Mouse (Mus musculus) ovary, postnatal 14 days (tissue): ENCODE measurements around the gene Cnbp.

ENCODE experiments used
- DNase-seq: peaks from one replicate; pipeline ENCODE4 v3.0.0; 2022; ENCODE audit warnings: low spot score

Gene Cnbp

GRCm38 (mm10) chr6:87850900-87851614 is at the start of gene Cnbp:
Gene Cnbp (minus strand): TSS chr6:87851106.
- peak; percentile 95 for DNase-seq

DNA sequence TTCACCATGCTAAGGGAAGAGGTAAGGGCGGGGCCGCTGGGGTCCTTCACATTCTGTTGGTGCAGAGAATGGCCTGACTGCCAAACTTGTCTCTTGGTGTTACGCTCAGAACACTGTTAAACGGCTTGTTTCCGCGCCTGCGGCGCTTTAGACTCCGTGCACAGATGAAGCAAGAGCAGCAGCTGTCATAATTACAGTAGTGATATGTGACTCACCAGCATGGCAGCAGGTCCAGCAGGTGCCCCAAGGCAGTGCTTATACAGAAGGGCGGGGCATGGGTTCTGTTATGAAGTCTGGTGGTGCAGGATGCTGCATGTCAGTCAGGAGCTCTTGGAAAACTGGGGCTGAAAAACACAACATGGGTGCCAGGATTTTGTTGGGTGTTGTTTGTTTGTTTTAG is 47.1 kb upstream of the Cnbp start:
- no peak for DNase-seq

DNA sequence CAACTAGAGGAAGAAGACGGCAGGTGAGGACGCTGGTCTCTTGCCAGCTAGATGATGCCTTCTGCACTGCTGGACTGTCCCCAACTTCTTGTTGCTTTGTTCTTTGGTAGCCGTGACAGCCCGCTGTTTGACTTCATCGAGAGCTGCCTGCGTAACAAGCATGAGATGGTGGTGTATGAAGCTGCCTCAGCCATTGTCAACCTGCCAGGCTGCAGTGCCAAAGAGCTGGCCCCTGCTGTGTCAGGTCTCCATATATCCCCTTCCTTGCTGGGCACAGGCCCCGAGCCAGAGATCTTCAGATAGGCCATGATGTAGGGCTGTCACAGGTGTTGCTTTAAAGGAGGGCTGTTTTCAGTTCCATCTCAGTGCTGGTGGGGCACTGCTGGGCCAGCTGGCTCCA is 43.0 kb upstream of the Cnbp start:
- DNase-seq: no peak

DNA sequence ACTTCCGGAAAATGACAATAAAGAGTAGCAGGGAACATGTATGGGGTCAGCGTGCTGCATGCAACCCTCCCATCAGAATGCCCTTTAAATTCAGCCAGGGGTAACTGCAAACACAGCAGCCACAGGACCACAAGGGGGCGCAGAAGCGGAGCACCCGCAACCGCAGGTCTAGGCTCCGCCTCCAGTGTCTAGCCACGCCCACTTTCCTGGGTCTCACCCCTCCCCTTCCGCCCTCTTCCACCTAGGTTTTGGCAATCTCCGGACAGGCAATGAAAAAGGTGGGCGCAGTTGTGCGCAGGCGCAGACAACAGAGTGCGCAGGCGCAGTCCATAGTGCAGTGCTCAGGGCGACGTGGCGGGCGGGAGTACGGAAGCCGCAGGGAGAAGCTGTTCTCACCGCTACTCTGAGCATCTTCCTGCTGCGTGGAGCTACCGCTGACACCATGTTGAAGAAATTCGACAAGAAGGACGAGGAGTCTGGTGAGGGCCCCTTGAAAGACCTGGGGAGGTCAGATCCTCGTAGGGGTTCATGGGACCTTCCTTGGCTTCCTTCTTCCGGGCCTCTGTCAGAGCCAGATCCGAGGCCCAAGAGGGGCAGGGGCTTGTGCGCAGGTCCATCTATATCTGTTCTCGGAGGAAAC is 36.8 kb upstream of the Cnbp start, which contains the start of gene Copg1:
Gene Copg1, plus strand, starts transcription at position 221 of the 640 bp plus-strand sequence.
- peak; percentile 100 for DNase-seq

DNA sequence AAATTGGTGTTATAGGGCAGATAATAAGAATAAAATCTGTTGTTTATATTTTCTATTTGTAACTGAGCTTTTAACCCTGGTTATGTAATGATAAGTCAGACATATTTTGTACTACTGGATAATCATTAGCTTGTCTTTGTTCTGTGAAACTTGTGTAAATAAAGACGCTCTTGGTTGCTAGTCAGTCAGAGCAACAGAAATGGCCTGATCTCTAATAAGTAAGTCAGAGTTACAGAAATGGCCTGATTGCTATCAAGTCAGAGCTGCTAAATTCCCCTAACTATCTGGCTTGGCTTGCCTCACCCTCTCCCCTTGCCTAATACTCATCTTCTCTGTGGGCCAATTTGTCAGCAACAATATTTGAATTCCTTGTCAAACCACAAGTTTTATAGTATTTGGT is 35.8 kb upstream of the Cnbp start:
- DNase-seq: no peak

- no peak for DNase-seq
Observed at GRCm38 (mm10) chr6:87882816-87883215, 31.9 kb upstream of the Cnbp start.

DNA sequence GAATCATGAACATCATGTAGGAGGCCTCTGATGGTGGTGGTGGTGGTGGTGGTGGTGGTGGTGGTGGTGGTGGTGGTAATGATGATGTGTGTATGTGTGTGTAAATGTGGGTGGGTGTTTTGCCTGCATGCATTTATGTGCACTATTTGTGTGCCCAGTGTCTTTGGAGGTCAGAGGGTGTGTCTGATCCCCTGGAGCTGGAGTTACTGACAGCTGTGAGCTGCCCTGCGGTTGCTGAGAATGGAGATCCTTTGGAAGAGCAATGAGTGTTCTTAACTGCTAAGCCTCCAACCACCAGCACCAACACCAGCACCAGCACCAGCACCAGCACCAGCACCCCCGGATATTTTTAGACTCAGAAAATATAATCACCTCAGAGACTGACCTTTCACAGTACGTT is 31.3 kb upstream of the Cnbp start:
- no peak for DNase-seq

GRCm38 (mm10) chr6:87879628-87880027 is 28.7 kb upstream of the Cnbp start:
- no peak for DNase-seq

DNA sequence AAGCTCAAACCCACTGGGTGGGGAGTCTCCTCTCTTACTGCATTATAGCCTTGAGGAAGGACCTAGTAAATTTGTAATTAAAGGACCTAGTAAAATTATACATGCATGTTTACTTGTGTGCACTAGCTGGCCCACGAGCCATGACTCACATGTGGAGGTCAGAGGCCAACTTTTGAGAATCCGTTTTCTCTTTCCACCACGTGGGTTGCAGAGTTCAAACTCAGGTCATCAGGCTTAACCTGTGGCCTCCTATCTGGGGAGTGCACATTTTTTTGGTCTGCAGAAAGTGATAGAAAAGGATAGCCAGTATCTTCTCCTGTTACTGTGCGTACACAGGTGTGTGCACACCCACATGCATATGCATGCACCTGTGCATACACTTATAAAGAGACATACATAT is 28.1 kb upstream of the Cnbp start:
- DNase-seq: no peak

DNA sequence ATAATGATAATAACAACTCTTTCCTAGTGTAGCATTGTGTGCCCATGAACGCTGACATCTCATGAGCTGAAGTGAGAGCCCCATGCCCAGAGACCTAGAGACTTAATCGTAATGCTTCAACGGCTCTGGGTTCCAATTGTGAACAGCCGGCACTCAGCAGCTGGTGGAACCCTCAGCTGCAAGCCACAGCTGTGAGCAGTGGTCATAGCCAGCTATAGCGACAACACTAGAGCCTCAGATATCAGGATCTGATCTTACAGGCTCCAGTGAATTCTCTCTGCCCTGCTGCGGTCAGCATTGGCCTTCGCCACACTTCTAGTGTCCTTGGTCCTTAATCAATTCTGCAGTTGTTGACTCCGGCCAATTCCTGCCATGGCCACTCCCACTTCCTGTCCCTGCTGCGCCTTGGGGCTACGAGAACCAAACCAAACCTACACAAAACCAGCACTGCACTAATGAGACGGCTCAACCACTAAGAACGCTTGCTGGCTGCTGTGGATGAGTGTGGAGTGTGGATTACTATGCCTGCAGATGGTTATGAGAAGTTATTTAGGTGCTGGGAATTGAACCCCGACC is 25.2 kb upstream of the Cnbp start:
- no peak for DNase-seq

DNA sequence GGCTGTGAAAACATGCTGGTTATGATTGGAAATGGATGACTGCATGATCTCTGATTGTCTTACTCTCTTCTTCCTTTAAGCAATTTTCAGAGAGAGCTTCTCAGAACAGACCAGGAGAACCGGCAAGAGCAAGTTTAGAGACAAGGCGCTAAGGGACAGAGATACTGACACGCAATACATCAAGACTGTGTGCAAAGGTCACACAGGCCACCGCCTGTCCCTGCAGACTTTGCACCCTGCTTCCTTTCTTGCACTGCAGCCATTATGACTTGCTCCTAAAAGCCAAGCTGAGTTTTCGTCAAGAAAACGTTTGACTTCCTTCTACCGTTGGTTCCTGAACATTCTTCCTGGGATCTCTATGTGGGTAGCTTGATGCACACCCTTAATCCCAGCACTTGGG is 24.7 kb upstream of the Cnbp start:
- no peak for DNase-seq

GRCm38 (mm10) chr6:87875083-87875482 is 24.2 kb upstream of the Cnbp start:
- no peak for DNase-seq

DNA sequence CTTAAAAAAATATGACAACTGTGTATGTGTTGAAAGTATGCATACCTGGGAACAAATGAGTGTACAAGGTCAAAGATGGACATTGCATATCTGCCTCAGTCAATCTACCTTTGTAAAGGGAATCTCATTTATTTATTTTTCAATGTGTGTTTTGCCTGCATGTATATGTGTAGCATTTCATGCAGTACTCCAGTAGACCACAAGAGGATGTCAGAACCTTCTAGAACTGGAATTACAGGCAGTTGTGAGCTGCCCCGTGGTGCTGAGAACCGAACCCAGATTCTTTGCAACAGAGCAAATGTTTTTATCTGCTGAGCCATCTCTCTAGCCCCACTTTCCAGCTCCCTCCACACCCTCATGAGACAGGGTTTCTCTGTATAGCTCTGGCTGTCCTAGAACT is 23.1 kb upstream of the Cnbp start:
- DNase-seq: no peak

DNA sequence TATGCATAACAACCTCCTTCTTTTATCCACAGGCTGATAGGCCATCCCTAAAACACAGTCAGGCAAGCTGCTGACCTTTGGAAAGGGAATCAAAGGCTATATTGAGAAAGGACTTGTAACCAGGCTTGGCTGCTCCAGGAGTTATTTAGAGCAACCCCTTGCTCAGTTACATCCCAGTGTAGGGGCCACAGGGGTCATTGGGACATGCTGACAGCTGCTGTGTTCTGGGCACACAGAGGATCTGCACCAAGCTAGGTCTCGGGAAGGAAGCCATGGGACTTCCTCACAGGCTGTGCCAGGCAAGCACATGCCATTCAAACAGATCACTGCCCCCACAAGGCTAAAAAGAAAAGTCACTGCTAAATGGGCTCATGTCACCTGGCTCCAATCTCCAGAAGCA is 22.2 kb upstream of the Cnbp start:
- DNase-seq: no peak

DNA sequence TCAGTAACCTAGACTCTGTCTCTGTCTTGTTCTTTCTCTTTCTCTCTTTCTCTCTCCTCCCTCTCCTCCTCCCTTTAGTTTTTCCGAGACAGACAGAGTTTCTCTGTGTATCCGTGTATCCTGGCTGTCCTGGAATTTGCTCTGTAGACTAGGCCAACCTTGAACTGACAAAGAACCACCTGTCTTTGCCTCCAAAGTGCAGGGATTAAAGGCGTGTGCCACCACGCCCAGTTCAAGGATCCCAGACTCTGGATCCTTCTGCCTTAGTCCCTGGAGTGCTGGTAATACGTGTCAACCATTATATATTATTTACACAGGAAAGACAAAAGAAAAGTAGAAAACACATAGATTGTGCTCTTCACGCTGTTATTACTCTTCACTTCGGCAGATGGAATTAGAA is 20.3 kb upstream of the Cnbp start:
- DNase-seq: no peak

GRCm38 (mm10) chr6:87870440-87870839 is 19.5 kb upstream of the Cnbp start:
- DNase-seq: no peak

DNA sequence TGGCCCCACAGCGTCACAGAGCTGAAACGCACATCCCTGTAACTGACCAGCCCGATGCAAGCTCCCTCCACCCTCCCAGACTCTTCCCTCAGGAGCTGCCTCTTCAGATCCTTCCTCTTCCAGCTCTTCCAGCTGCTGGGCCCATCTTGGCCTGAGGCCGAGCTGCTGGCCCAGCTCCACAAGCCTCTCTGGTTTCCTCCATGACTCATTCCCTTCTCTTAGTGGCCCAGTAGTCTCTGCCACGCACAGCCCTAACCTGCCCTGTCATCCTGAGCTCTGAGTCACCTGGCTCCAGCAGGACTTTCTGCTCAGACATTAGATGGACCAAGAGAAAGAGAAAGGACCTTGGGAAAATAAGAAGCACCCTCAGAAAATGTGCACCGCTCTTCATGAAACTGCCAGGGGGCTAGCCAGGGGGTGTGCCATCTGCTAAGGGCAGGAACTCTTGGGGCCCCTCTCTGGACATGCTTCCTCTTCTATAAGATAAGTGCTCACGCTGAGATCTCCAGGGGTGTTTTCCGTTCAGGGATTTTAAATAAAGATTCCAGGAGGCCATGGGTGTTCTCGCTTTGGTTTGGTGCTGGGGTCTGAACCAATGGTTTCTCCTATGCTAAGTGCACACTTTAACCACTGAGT is 18.1 kb upstream of the Cnbp start:
- peak; percentile 78 for DNase-seq

GRCm38 (mm10) chr6:87867256-87867655 is 16.4 kb upstream of the Cnbp start:
- no peak for DNase-seq

GRCm38 (mm10) chr6:87866211-87866610 is 15.3 kb upstream of the Cnbp start:
- DNase-seq: no peak

- no peak for DNase-seq
Observed at GRCm38 (mm10) chr6:87857071-87857470, 6.2 kb upstream of the Cnbp start.

- DNase-seq: no peak
Observed at GRCm38 (mm10) chr6:87853446-87853845, 2.5 kb upstream of the Cnbp start.

- DNase-seq: no peak
Observed at GRCm38 (mm10) chr6:87851871-87852270, 965 bp upstream of the Cnbp start.
